Mouse (Mus musculus) layer of hippocampus, adult 8-10 months (tissue): ENCODE measurements around the gene Gm11172. TPM values are rescaled to one million over a fixed set of nuclear protein-coding genes. Genes with fewer than 3 reads are reported as not detected.
"Not testable (repeated sequence)": the region's sequence is repeated elsewhere in the genome, so short reads cannot be mapped to it uniquely, and the experiment has no call there.

Experiments
- DNase-seq, 2 experiments: peaks; one replicate each; pipeline ENCODE4 v3.0.0; 2022; ENCODE audit warnings: low spot score in 2 of 2
- total RNA-seq, 4 experiments: library from RNA; stranded (reverse); gene quantifications; 2 replicates each; pipeline ENCODE4 v1.2.4; 2022

Gm11172 gene
- total RNA-seq, 4 experiments from 2014 or later = not detected

DNA sequence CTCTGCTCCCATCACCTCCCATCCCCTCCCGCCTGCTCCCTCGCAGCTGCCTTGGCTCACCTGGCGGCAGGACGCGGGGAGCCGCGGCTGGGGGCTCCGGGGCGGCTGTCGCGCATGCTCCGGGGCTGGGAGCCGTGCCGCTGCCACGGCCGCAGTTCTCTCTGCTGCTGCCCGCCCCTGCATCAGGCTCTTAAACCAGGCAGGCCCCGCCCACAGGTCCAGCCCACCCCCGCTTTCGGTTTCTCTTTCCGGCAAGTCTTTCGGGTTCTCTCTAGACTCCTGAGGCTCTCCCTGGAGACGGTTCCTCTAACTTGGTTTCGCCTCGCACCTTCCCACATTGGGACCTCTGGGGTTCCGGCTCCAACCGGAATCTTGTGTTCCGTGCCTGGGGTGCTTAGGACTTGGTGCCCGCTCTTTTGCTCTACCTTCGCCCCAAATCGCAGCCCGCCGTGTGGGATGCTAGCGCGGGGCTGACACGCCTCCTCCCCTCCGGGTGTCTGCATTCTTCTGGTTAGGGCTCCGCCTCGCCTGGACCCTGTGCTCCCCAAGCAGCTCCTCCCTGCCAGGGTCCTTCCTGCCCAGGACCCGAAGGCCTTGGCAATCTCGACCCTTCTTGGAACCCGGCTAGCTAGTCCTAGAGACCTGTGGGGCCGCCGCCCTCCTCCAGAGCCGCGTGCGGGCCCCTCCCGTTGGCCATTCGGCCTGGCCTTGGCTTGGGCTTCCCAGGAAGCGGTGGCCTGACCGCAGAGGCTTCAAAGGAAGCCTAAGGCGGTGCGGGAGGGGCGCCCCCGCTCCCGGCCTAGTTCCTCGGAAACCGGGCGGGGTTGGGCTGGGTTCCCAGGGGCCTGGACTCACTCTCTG lies 27.1 kb upstream of the Gm11172 start, which contains the start of gene Socs1:
Gene Socs1, minus strand, starts transcription at position 166 of the 861 bp plus-strand sequence.
- DNase-seq = peak; percentile 57 to 75

DNA sequence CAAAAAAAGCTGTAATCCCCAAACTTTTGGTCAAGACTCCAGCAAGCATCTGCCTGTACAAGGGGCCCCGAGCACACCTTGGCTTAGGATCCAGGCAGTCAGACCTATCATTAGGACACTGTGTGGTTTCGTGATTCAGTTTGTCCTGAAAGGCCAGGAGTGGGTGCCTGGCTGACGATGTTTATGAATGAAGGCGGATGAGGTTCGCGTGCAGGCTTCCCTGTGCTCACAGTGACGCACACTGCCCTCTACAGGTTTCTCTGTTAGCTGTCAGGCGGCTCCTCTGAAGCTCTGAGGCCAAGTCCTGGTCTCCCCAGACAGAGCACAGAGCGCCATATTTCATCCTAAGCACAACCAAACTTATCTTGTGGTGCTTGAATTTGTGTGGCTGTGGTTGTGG lies 26.4 kb upstream of the Gm11172 start:
- peak; percentile 75 to 80 for DNase-seq

DNA sequence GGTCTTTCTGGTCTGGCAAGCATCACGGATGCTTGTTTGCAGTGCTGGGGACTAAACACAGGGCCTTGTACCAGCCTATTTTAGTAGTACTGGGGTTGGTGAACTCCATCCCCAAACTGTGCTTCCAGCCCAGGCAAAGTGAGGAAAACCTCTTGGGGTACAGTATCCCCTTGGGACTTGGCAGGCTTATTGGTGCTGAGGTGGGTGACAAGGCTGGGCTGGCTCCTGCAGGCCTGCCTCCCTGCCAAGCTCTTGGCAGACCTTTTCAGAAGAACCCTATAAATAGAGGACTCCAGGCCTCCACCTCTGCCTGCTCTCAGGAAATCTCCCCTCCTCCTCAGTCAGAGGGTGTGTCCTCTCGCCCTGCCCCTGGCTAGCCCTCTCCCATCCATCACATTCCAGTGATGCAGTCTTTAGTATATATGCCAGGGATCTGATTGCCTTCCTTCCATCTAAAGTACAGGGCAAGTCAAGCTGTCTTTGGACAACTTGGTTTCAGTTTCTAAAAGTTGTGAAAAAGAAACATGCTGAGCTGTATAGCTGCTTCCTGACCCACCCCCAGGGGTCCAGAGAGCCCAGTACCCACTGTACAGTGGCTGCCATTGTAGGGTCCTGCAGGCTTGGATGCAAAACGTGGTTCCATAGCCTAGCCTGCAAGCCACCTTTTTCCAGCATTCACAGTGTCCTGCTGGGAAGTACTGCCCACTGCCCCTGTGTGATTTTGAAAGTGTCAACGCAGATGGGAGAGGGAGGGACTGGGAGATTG lies 25.8 kb upstream of the Gm11172 start:
- DNase-seq = no peak

GRCm38 (mm10) chr16:10787548-10788058 lies 25.1 kb upstream of the Gm11172 start:
- no peak for DNase-seq

- no peak for DNase-seq
Measured at GRCm38 (mm10) chr16:10788271-10788670, 24.4 kb upstream of the Gm11172 start, which contains the start of gene Tnp2. Tnp2 (minus strand) TSS chr16:10788660.

- DNase-seq = no peak
Measured at GRCm38 (mm10) chr16:10788866-10789265, 23.8 kb upstream of the Gm11172 start.

DNA sequence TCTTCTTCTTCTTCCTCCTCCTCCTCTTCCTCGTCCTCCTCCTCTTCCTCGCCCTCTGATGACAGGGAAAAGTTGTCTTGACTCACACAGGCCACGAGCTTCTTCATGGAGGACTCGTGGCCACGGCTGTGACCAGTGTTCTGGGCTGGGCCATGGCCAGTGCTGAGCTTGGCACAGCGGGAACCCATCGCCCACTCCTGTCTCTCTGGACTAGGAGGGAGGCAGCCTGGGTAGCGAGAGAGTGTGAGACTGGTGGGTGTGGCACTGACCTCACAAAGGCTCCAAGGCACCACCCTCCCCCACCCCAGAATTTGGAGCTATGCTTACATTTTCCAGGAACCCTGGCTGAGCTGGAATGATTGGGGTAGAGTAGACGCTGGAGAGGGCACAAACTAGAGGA lies 22.0 kb upstream of the Gm11172 start, which contains the start of gene Prm3:
Gene Prm3, minus strand, starts transcription at position 213 of the 400 bp plus-strand sequence.
- DNase-seq = no peak

DNA sequence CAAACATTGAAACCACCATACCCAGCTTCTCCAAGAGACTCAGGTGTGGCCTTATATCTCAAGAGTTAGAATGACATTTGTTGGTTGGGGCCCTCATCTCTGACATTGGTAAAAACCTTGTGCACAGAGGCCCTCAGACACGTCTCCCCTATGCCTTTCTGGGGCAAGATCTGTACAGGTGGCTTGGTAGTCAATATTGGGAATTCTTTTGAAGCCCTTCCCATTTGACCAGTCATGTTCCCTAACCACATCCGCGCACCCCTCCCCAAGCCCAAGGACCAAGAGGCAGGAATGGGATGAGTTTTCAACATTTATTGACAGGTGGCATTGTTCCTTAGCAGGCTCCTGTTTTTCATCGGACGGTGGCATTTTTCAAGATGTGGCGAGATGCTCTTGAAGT lies 16.7 kb upstream of the Gm11172 start, which contains the start of gene Prm2:
Gene Prm2, minus strand, starts transcription at position 101 of the 400 bp plus-strand sequence.
- DNase-seq = no peak

GRCm38 (mm10) chr16:10802420-10802819 lies 10.3 kb upstream of the Gm11172 start:
- not testable (repeated sequence) for DNase-seq

- DNase-seq = no peak
Measured at GRCm38 (mm10) chr16:10805789-10806527, 6.8 kb upstream of the Gm11172 start, which contains the start of gene Prm1. Prm1 (minus strand) TSS chr16:10805839.

- no peak for DNase-seq
Measured at GRCm38 (mm10) chr16:10810376-10810775, 2.3 kb upstream of the Gm11172 start.

DNA sequence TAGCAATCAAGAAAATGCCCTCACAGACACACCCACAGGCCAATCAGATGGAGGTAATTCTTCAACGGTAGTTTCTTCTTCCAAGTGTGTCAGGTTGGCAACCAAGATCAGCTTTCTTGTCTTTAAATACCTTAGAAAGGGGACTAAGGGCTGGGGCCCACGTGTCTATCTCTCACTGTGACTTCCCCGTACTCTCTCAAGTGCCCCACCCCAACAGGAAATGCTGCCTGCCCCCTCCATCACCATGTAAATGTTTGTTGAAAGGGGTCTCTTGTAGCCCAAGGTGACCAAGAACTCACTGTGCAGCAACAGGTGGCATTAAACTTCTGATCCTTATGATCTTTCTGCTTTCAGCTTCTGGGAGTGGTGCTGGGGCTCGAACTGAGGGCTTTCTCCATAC lies 1.0 kb downstream of the Gm11172 start:
- no peak for DNase-seq

DNA sequence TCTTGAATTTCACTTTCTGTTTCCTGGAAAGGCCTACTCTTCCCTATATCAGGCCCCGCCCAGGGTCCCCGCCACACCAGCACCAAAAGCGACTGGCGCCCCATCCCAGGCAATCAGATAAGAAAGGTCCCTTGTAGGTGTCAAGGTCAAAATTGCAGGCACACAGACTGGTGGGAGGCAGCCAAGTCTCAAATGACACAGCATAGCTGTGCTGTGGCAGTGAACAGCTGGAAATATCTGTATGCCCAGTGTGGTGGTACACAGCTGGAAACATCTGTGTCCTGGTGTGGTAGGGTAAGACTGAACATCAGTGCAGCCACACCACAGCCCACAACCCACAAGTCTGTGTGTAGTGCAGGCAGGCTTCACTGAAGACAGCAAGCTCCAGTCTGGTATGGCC lies 2.1 kb downstream of the Gm11172 start:
- no peak for DNase-seq

DNA sequence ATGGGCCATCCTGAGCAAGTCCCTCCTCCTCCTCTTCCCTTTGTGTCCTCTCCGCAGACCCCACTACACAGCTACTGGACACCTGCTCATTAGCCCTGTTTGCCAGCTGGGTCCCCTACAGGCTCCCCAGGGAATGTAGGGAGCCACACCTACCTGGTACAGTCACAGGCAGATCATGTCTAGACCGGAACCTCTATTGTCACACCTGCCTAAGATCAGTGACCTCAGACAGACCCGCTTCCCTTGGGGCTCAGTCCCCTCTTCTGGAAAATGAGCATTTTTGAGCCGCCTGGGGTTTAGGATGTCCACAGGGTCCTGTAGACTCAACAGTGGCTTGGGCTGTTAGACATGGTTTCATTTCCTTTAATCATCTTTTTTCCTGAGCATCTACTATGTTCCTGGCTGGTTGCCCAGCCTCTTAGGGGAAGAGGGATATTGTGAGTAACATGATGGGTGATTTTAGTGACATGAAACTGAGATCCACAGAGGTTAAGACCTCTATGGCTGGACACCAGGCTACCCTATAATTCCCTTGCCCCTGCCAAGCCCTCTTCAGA lies 5.9 kb downstream of the Gm11172 start:
- DNase-seq = no peak

GRCm38 (mm10) chr16:10819966-10820365 lies 7.3 kb downstream of the Gm11172 start:
- DNase-seq = no peak

DNA sequence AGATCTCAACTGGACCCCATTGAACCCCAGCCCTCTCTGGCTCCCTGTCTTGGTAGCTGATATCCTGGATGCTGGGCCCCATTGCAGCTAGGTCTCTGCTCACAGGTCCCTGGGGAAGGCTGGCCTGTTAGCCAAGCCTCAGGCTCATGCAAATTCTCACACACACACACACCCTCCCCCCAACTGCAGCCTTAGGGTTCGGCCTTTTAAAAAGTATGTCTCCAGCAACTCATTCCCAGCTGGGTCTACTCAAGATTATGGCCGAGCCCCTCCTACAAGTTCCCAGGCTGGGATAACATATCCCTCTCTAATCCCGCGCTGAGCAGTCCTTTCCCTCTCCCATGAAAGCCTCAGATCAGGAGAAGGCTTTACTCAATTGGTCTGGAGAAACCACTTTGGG lies 8.7 kb downstream of the Gm11172 start:
- DNase-seq = no peak

- no peak for DNase-seq
Measured at GRCm38 (mm10) chr16:10824536-10824935, 11.8 kb downstream of the Gm11172 start.

DNA sequence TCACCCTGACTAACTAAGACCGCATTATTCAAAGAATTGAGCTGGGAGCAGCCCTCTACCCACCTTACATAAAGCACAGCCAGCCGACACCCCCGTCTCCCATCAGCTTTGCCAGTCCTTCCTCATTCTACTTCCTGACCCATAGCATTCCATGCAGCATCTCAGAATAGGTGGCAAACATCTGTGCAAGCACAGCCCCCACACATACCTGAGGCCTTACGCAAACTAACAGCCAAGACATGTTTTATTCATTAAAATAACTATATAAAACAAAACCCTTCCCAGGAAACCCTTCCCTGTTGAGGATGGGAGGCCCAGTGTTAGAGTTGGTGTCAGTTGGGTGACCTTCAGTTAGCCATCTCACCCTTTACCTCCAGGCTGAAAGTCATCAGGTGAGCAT lies 13.1 kb downstream of the Gm11172 start:
- no peak for DNase-seq

- no peak for DNase-seq
Measured at GRCm38 (mm10) chr16:10827269-10827668, 14.6 kb downstream of the Gm11172 start.

DNA sequence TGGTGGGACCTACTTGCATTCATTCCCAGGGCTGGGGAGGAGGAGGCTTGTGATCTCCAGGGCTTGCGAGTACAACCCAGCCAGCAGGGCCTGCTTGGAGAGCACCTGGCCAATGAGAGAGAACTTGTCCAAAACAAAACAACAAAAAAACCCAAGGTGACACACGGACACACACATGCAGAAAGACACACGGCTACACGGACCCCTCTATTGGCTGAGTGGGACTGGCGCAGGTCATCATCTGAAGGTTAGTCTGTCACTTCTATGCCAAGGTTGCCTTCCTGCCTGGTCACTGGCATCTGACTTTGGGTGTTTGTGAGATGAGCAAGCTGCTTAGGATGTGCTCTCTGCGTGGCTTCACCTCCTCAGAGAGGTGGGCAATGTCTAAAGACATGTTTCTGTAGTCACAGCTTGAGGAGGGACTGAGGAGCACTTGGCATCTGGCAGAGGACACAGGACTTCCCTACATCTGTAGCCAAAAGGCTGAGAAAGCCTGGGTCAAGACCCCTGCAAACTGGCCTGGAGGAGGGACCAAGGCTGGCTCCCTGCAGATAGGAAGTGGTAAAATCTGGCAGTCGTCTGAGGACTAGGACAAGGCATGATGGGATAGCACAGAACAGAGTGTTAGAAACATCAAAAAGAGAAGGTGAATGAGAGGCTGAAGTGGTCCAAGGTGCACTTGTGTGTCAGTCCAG lies 15.2 kb downstream of the Gm11172 start:
- no peak for DNase-seq
